Mouse (Mus musculus) CH12.LX (cell line): ENCODE measurements around the gene Stau1.

Experiments
- CTCF ChIP-seq, 2 experiments: IDR thresholded peaks in 1 of 2; conservative IDR thresholded peaks in 1 of 2; 2 replicates each; pipeline ENCODE4 v1.5.1; 2011 to 2012; ENCODE audit warnings: low read depth in 2 of 2, low read length in 2 of 2, improper control_type of control experiment in 1 of 2, inconsistent platforms in 1 of 2, mild to moderate bottlenecking in 1 of 2, moderate library complexity in 1 of 2
- EP300 ChIP-seq: IDR thresholded peaks from 2 replicates; pipeline ENCODE4 v1.6.1; 2011; ENCODE audit warnings: low read length, improper control_type of control experiment
- GABPA ChIP-seq: IDR thresholded peaks from 2 replicates; pipeline ENCODE4 v1.6.1; 2012; ENCODE audit warnings: low read depth, low read length, improper control_type of control experiment, inconsistent platforms; ENCODE audit not compliant: insufficient replicate concordance
- MAFK ChIP-seq: IDR thresholded peaks from 2 replicates; pipeline ENCODE4 v1.6.1; 2011; ENCODE audit warnings: low read length, improper control_type of control experiment; ENCODE audit not compliant: insufficient replicate concordance
- MAX ChIP-seq: IDR thresholded peaks from 2 replicates; pipeline ENCODE4 v1.6.1; 2011; ENCODE audit warnings: low read length, improper control_type of control experiment
- POLR2A ChIP-seq: IDR thresholded peaks from 2 replicates; pipeline ENCODE4 v1.6.1; 2011; ENCODE audit warnings: low read depth, mild to moderate bottlenecking, improper control_type of control experiment, low read length
- POLR2AphosphoS2 ChIP-seq: IDR thresholded peaks from 2 replicates; pipeline ENCODE4 v1.6.1; 2011; ENCODE audit warnings: low read depth, low read length, improper control_type of control experiment
- SIN3A ChIP-seq: IDR thresholded peaks from 2 replicates; pipeline ENCODE4 v1.6.1; 2012; ENCODE audit warnings: low read length, improper control_type of control experiment, inconsistent platforms
- UBTF ChIP-seq: IDR thresholded peaks from 2 replicates; pipeline ENCODE4 v1.6.1; 2012; ENCODE audit warnings: low read depth, mild to moderate bottlenecking, inconsistent platforms, low read length, improper control_type of control experiment, moderate library complexity
- ZC3H11A ChIP-seq: IDR thresholded peaks from 2 replicates; pipeline ENCODE4 v1.6.1; 2012; ENCODE audit warnings: low read depth, mild to moderate bottlenecking, inconsistent platforms, low read length, improper control_type of control experiment
- ZMIZ1 ChIP-seq: IDR thresholded peaks from 2 replicates; pipeline ENCODE4 v1.6.1; 2012; ENCODE audit warnings: low read depth, mild to moderate bottlenecking, inconsistent platforms, low read length, improper control_type of control experiment

- TF ChIP-seq EP300: no peak
- TF ChIP-seq CTCF (conservative IDR thresholded peaks at IDR 0.05 in 1 of 2, IDR thresholded peaks at IDR 0.05 in 1 of 2; ENCODE audit: low read depth in 2 of 2, low read length in 2 of 2): no peak
- TF ChIP-seq POLR2A: no peak
- no peak for TF ChIP-seq GABPA
- no peak for TF ChIP-seq MAFK
- no peak for TF ChIP-seq UBTF
- TF ChIP-seq ZMIZ1: no peak
- TF ChIP-seq MAX: no peak
- no peak for TF ChIP-seq POLR2AphosphoS2
- no peak for TF ChIP-seq ZC3H11A
- TF ChIP-seq SIN3A: no peak
Observed at GRCm38 (mm10) chr2:166980161-166980560, 15.9 kb downstream of the Stau1 start.
